Mouse (Mus musculus) C2C12 (cell line): ENCODE measurements around the gene Slc13a2.

ENCODE experiments used
- CTCF ChIP-seq: IDR thresholded peaks from one replicate; pipeline ENCODE4 v1.5.1; 2011; ENCODE audit not compliant: control insufficient read depth, insufficient read depth, insufficient read length
- MAX ChIP-seq: IDR thresholded peaks from one replicate; pipeline ENCODE4 v1.6.1; 2011; ENCODE audit warnings: mild to moderate bottlenecking, control low read depth
- MYOG ChIP-seq: IDR thresholded peaks from one replicate; pipeline ENCODE4 v1.6.1; 2011; ENCODE audit not compliant: control insufficient read depth, insufficient read length; ENCODE audit errors: extremely low read depth

GRCm38 (mm10) chr11:78435776-78436349 lies 13.8 kb upstream of the Slc13a2 start:
- TF ChIP-seq CTCF (peak; percentile 7), MAX (no peak), MYOG (no peak)
